Mouse (Mus musculus) c-Kit-negative CD71-positive TER-119-positive erythroid progenitor cells, embryonic 14.5 days (primary cell): ENCODE data around the gene Srsf6.

ENCODE experiments used
- DNase-seq: peaks from one replicate; pipeline ENCODE4 v3.0.0-alpha.2; 2013; ENCODE audit warnings: low read depth, low spot score

The Srsf6 gene

DNA sequence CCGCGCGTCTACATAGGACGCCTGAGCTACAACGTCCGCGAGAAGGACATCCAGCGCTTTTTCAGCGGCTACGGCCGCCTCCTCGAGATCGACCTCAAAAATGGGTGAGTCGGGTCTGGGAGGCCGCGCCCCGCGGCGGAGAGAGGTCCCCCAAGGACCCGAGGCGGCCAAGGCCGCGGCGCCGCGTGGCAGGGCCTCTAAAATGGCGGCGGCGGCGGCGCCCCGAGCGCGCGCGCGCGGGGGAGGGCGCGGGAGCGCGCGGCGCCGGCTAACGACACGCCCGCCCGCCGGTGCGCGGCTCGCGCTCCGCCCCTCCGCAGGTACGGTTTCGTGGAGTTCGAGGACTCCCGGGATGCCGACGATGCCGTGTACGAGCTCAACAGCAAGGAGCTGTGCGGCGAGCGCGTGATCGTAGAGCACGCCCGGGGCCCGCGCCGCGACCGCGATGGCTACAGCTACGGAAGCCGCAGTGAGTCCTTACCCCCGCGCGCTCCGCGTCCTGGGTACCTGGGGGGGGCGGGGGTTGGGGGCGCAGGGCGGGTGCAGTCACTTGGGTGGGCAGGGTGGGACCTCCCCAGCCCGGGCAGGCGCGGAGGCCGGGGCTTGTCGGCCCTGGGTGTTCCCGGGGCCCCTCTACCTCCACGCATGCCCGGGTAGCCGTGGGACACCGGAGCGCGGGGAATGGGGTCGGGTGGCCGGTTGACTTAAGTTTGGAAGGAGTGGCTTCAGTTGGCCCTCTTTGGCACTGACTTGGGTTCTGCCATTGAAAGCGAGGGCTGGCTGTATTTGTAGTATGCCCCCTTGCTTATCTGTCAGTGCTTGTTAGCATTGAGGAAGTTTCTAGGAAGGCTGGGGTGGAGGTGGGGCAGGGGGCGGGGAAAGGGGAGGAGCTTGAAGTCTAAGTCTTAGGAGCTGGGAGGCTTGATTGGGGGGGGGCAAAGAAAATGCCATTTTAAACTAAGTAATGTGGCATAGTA is 634 bp downstream of the Srsf6 start:
- DNase-seq = peak; percentile 65

DNA sequence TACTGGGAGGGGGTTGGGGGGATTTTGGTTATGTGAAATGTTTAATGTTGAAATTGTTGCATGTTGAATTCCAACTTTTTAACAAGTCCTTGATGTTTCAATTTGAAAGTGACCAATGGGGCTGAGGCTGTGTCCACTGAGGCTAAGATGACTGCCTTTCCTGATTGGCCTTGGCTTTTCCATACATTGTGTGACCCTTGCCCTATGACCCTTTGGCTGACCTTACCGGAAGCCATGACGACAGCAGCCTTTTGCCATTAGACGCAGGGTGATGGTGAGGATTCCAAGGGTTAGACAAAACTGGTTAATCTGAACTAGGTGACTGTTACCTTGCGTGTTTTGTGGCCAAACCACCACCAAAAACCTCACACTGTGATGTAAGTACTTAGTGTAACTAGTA is 1.4 kb downstream of the Srsf6 start:
- DNase-seq = peak; percentile 5

DNA sequence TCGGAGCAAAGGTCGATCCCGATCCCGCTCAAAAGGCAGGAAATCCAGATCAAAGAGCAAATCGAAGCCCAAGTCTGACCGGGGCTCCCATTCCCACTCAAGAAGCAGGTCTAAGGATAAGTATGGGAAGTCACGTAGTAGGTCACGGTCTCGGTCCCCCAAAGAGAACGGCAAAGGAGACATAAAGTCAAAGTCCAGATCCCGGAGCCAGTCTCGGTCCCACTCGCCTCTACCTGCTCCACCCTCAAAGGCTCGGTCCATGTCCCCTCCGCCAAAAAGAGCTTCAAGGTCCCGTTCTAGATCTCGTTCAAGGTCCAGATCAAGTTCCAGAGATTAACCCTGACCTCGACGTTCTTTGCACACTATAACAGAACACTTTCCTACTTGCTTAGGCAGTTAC is 3.1 kb downstream of the Srsf6 start:
- no peak for DNase-seq

DNA sequence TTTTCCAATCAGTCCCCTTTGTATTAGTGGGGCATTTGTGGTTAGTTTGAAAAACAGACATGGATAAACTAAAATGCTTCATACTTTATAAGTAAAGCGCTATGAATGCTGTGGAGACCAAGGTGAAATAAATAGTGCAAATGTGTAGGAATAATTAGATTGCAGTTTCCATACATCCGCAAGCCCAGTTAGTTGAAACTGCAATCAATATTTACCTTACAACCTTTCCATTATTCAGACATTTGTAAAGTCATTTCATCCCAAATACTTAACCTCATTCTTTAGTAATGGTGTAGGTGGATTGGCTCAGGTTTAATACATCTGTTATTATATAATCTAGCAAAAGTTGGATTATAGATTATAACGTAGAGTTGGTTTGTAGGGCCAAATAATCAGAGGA is 4.4 kb downstream of the Srsf6 start:
- DNase-seq = no peak

DNA sequence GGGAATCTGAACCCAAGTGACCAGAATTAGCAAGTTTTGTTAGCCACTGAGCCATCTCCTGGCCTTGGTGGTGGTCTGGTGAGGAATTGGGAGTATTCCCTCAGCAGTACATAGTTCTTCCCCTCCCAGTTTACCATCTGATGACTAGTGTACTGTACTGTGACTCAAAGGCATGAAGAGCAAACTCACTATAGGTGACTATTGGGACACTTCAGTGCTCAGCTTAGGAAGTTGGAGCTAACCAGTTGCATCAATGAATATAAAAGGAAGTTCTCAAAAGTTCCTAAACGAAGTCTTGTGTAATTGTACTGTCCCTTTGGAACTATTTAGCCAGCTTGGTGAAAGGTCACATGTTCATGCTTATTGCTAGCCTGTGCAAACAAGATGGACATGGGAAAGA is 8.2 kb downstream of the Srsf6 start:
- no peak for DNase-seq

DNA sequence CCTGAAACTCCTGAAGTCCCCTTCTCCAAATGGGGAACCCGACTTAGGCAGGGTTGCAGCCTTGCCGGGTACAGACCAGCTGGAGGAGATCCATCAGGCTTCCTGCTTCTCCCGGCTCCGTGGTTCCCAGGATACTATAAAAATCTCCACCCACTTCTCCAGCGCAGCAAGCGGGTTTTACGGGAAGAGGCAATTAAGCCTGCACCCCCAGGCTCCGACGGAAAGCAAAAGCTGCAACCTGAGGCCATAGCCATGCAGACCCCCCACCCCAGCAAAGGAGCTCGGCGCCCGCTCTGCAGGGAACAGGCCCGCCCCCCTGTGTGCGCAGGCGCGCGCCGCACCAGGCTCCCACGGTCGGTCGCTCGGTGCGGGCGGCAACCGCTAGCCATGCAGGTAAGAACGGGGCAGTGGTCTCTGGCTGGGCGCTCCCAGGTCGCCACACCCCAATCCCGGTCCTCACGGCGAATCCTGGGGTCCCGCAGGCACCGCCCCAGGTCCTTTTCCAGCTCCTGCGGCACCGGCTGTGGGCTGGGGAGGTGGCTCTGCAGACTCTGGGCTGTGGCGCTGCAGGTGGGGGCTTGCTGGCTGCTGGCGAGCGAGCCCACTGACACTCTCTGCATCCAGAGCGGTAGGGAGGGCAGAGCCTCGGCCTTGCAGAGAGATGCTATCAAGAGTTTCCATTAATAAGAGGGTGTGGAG is 12.0 kb downstream of the Srsf6 start, which contains the start of gene L3mbtl1:
Gene L3mbtl1, plus strand, starts transcription at position 325 of the 699 bp plus-strand sequence.
- DNase-seq = no peak

DNA sequence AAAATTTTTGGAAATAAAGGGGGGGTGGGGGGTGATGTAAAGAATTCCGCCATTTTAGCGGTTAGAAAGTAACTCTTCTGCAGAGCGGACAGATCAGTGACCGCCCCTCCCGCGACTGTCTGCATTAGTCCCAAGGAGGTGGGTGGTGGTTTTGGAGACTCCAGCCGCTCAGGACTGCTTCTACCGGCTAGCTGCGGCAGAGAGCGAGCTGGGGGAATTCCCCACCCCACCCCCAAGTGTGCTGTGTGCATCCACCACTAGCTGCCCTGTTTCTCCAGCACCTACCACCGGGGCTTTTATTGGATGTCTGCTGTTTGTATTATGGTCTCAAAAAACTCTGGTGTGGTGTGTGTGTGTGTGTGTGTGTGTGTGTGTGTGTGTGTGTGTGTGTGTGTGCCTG is 12.6 kb downstream of the Srsf6 start:
- DNase-seq = no peak

DNA sequence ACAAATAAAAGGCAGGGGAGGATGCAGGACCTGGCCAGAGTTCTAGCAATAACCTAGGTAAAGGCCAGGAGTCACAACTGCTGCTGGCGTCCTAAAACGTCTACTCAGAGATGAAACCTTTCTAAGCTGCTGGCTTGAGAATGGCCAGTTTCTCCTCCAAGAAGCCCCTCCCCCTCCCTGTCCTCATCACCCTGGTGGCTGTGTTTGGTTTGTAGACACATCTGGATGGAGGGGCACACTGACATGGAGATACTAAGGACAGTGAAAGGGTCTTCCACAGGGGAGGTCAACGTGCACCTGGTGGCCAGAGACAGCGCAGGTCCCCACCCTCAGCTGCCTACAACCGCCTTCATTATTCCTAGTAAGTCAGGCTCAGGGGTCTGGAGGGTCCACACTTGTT is 15.6 kb downstream of the Srsf6 start:
- no peak for DNase-seq

DNA sequence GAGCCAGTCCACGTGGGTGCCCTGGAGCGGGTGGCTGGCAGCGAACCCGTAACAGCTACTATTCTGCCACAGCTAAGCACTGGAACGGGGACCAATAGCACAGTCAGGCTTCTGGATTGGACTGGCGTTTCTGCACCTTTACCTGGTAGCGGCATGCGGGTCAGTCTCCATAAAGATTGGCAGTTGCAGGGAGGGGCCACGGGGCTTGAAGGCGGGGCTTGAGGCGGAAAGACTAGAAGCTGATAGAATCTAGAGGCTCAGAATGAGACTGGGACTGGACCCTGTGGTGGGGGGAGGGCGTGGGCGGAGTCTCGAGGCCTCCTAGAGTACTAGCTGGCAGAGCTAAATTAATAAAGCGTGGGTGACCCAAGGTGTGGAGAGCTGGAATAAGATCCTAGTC is 16.4 kb downstream of the Srsf6 start:
- DNase-seq = no peak

DNA sequence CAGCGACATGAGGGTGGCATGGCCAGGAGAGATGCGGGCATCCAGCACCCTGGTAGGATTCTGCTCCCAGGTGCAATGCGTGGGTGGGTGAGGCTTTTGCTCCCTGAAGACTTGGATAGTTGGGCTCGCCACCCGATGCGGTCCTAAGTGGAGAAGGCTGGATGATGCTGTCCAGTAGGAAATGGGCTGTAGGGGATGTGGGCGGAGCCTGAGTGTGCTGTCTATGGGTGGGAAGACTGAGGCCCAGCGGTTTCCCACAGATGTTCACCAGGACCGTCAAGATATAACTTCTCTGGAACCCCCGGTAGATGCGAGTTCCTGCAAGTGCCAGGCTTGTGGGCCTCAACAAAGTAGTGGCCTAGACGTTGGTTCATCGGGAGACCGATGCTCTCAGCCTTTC is 16.9 kb downstream of the Srsf6 start:
- no peak for DNase-seq

DNA sequence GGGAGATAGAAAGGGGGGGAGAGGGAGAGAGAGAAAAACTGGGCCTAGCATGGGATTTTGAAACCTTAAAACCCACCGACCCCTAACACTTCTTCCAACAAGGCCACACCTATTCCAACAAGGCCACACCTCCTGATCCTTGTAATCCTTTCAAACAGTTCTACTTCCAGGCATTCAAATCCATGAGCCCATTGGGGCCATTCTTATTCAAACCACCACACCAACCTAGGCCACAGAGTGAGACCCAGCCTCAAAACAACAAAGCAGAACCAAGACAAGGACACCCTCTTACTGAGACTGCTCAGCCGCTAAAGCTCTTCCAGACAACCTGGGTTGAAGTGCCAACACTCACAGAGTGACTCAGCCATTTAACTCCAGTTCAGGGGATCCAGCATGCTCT is 19.4 kb downstream of the Srsf6 start:
- DNase-seq = no peak

DNA sequence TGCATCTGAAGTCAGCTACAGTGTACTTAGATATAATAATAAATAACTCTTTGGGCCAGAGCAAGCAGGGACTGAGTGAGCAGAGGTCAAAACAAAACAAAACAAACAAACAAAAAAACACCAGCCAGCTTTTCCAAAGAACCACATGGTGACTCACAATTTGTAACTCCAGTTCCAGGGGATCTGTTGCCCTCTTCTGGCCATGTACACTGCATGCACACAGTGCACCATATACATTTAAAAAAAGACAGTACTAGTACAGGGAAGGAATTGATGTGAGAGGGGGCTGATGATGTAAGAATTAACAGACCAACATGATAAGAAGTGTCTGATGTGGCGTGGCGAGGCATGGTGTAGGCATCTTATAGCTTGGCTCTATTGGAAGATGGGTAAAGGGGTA is 25.5 kb downstream of the Srsf6 start:
- DNase-seq = no peak

DNA sequence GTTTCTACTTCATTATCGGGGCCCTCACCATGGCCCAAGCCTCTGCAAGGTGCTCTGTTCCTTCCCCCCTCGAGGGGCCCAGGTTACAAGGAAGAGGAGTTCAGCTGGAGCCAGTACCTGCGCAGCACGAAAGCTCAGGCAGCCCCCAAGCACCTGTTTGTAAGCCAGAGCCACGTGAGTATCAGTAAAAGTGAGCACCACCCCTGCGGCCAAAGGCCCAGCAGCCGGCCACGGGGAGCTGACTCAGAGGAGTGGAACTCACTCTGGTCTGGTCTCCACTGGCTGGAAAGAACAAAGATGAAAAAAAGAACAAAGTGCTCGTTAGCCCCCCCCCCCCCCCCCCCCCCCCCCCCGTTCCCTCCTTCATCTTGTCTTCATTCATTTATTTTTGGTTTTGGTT is 30.0 kb downstream of the Srsf6 start:
- DNase-seq = no peak

DNA sequence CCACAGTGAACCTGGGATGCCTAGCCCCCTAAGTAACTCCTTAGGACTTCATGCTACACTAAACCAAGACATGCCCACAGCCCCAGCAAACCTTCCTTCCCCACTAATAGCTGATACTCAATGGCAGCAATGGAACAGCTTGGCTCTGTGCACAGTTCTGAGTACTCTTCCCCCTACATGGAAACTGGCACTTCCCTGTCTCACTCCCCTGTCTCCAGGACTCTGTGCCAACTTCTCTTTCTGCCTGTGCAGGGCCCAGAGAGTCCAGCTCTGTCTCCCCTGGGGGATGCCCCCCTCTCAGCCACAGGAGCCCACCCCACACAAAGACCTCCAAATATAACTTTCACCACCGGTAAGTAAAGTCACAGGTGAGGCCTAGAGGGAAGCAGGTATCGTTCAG is 35.4 kb downstream of the Srsf6 start:
- no peak for DNase-seq

DNA sequence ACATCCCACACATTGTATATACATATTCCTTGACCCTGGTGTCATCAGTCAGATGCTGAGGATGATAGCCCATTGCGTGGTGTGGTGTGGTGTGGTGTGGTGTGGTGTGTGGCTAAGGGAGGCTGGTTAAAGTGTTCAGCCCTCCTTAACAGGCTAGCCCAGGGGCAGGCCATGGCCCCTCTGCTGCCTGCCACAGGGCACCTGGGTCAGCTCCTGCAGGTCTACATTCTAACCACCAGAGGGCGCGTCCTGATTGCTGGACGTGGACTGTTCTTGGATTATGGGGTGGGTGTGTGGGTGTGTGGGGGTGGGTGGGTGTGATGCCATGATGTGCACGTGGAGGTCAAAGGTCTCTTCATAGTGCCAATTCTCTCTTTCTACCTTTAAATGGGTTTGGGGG is 37.0 kb downstream of the Srsf6 start:
- no peak for DNase-seq

DNA sequence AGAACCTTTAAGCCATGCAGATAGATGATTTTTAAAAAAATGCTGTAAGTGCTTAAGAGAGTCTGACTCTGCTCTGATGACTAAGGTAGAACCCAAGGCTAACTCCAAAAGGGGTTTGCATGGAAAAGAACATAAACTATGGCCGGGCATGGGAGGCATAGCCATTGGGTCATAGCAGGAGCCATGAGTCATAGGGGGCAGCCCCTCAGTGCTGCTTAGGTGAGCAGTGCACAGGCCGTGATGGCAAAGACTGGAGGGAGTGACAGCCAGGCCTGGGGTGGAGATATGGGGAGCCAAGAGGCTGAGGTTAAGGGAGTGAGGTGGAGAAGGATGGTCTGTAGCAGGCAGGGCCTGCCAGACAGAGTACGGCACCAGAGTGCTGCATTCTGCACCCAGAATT is 37.8 kb downstream of the Srsf6 start:
- no peak for DNase-seq

DNA sequence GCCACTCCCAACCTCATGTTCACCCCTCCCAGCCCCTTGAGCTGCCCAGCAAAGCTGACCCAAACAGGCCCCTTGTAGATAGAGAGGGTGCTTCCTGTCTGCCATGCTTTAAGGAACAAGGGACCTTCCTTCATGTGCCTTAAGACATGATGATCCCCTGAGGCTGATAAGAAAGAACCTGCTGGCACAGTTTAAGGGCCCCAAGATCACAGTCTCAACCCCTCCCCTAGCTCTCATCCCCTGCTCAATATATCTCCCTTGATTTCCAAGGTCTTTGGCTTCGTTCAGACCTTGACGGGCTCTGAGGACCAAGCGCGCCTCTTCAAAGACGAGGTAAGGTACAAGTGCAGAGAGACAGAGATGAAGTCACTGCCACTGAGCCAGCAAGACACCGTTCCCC is 39.6 kb downstream of the Srsf6 start:
- no peak for DNase-seq

DNA sequence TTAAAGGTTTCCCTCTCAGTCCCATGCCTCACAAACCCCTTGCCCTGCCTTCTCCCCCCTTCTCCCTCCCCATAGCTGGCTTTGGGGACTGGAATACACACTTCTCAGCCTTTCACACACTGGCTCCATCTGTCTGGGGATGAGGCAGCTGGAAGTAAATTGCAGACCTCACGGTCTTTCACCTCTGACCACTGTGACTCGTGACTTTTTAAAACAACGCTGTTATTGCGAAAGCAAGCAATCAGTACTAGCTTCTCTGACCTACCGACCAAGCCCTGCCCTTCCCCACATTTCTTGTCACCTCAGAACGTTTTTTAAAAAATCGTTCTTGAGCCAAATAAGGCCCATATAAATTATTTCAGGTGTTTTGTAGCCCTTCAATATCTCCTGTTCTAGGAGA is 41.4 kb downstream of the Srsf6 start:
- DNase-seq = no peak

DNA sequence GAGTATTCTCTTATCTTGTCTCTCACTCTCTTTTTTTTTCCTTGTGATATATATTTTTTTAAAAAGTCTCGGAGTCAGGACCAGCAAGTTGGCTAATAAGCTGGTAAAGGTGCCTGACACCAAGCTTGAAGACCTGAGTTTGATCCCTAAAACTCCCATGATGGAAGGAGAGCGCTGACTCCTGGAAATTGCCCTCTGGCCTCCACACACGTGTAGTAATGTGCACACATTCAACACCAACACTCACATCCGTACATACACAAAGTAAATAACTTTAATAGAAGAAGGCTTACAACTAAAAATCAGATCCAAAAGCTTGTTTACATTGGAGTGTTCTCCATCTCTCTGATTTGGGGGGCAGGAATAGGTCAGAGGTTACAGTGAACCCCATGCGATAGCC is 41.9 kb downstream of the Srsf6 start:
- no peak for DNase-seq

DNA sequence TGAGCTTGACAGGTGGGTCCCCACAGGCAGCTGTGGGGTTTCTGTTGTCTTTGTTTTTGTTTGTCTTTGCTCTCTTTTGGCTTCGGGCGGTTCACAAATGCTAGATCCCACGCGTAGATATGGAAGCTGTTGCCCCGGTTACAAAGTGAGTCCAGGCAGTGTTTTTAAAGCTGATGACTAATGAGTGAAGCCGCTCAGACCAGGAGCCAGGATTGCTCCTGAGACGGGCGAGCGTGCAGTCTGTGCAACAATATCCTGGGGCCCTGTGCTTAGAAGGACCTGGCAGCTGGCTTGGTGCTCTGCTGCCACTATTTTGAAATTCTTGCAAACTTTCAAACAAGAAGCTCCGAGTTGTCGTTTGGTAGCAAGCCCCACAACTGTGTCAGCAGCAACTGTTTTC is 42.3 kb downstream of the Srsf6 start:
- no peak for DNase-seq

DNA sequence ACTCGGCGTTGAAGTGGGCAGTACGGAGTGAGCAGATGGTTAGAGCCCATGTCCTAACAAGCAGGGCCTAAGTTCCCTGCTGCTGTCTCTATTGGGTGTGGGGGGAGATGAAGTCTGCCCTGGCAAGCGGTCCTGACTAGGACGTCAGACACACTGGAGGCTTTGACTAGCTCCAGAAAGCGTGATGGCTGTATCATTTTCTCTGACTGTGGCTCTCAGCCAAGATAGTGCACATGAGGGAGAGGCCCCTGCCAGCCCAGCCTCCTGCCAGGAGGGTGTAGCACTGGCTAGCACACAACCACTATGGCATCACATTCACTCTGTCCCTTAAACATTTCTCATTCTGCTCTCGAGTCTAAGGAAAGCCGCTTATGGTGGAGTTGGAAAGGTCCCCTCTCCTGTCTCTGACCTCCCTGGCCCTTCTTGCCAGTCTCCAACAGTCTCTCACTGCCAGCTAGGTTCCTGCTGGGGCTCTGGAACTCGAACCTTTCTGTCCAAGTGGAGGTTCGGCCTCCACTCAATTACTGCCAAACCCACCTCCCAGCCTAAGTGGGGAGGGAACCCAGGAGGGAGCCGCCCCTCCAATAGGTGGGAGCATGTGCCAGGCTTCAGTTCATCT is 43.9 kb downstream of the Srsf6 start:
- DNase-seq = no peak

DNA sequence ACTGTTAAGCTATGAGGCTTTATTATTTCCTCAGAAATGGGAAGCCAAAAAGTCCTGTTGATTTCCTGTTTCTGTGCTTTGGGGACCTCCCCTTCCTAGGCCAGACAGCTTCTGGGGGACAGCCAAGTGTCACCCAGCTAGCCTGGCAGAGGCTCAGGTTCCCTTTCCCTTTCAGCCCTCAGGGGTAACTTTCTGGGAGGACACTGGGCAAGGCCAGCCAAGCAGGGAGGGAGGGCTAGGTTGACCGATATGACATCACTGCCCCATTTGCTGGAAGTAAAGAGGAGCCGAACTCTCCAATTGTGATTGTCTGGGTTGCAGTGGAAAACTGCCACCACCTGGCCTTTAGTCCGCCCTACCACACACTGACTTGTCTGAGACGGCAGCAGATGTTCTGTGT is 44.7 kb downstream of the Srsf6 start:
- DNase-seq = no peak

DNA sequence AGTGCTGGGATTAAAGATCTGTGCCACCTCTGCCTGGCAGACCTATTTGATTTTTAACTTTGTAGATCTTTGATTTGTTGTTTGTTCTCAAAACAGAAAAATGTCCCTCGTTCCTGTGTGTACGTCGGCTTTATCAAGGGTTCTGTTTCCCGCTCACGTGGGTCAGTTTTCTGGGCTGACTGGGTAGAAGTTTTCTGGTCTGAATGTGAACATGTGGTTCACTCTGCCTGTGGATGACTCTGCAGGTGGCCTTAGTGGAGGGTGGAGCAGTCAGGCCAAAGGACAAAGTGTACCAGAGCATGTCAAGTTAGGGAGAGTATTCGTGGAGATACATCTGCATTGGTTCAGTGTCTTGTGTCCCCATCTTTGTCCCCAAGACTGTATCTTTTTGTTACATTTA is 53.1 kb downstream of the Srsf6 start:
- no peak for DNase-seq
